Mouse (Mus musculus) midbrain, postnatal 0 days (tissue): Measurements from ENCODE around the gene Ptges2. TPM values are rescaled to one million over a fixed set of nuclear protein-coding genes. Genes with fewer than 3 reads are reported as not detected.

Source experiments
- ATAC-seq: fragments of 200-750 bp; cut with Nextera tagmentation; 2 replicates; pipeline ENCODE4 v1.8.0; 2017; ENCODE audit warnings: moderate number of reproducible peaks, mild to moderate bottlenecking, moderate TSS enrichment, moderate library complexity; ENCODE audit not compliant: low FRiP score
- DNase-seq: peaks from one replicate; pipeline ENCODE4 v3.0.0-alpha.2; 2015; ENCODE audit warnings: low spot score
- H3K27ac ChIP-seq: fragments of 300-500 bp; sonication (generic); 2 replicates; pipeline ENCODE4 v1.5.1; 2014; ENCODE audit warnings: low read depth, mild to moderate bottlenecking, low read length, mixed read lengths
- H3K27me3 ChIP-seq: fragments of 300-500 bp; sonication (generic); 2 replicates; pipeline ENCODE4 v1.6.1; 2014; ENCODE audit warnings: low read length, control low read depth, mixed read lengths; ENCODE audit not compliant: insufficient read depth
- H3K36me3 ChIP-seq: fragments of 300-500 bp; sonication (generic); 2 replicates; pipeline ENCODE4 v1.6.1; 2014; ENCODE audit warnings: low read length, control low read depth, mixed read lengths; ENCODE audit not compliant: insufficient read depth
- H3K4me1 ChIP-seq: fragments of 300-500 bp; sonication (generic); 2 replicates; pipeline ENCODE4 v1.6.1; 2014; ENCODE audit warnings: mild to moderate bottlenecking, control low read depth, antibody characterized with exemption, low read length, mixed read lengths; ENCODE audit not compliant: insufficient read depth
- H3K4me2 ChIP-seq: fragments of 300-500 bp; sonication (generic); 2 replicates; pipeline ENCODE4 v1.6.1; 2014; ENCODE audit warnings: low read depth, mild to moderate bottlenecking, low read length, mixed read lengths; ENCODE audit not compliant: poor library complexity, severe bottlenecking
- H3K4me3 ChIP-seq: fragments of 300-500 bp; sonication (generic); 2 replicates; pipeline ENCODE4 v1.5.1; 2014; ENCODE audit warnings: low read depth, mild to moderate bottlenecking, low read length, moderate library complexity
- H3K9ac ChIP-seq: fragments of 300-500 bp; sonication (generic); replicated peaks from 2 replicates; pipeline ENCODE4 v1.6.1; 2014; ENCODE audit warnings: mild to moderate bottlenecking, low read length, moderate library complexity, mixed read lengths; ENCODE audit not compliant: poor library complexity, severe bottlenecking
- H3K9me3 ChIP-seq: fragments of 300-500 bp; sonication (generic); 2 replicates; pipeline ENCODE4 v1.6.1; 2016; ENCODE audit warnings: low read length, control low read depth
- CTCF ChIP-seq: IDR thresholded peaks from 2 replicates; pipeline ENCODE4 v1.5.1; 2016; ENCODE audit warnings: antibody characterized with exemption, mild to moderate bottlenecking
- WGBS: fragments of 180-500 bp; shearing (Covaris S2); extraction: QIAGEN DNeasy Blood & Tissue Kit; methylation state at CpG from one replicate; pipeline ENCODE4 v1.1.7; 2014; 5-methylcytosine and 5-hydroxymethylcytosine counted together
- polyA plus RNA-seq: library from polyadenylated mRNA; unstranded; fragments of >200 nt; fragmentation: Nextera tagmentation; extraction: Ambion mirVana; gene quantifications from 2 replicates; pipeline ENCODE4 v1.2.1, GENCODE M21; 2015
- total RNA-seq: library from RNA; depleted of rRNA; stranded (reverse); fragments of >200 nt; gene quantifications from 2 replicates; pipeline ENCODE4 v1.2.3, GENCODE M21; 2014

Gene Ptges2
- total and polyA plus RNA-seq, 2 experiments from 2014 or later: 41.1 to 56.2 TPM

DNA sequence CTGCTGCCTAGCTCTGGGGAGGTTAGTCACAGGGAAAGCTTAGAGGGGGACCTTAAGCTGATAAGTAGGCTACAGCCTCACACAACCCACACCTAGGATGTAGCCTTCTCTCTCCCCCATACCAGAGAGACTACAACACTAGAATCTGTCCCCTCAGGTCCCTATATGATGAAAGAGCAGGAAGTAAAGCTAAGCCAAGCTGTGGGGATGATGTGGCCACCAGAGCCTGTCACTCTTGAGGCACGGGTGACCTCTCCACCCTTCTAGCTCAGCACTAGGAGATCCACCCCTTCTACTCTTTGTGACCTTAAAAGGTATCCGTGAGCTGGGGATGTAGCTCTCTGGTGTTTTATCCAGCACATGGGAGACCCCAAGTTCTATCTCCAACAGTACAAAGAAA lies 6.5 kb upstream of the Ptges2 start:
- Histone ChIP-seq H3K9ac (no peak overlapping the region), H3K4me3 (no peak overlapping the region), H3K4me1 (no peaks in the 10 kb centered on the region), H3K27ac (no peak overlapping the region), H3K9me3 (no peaks in the 10 kb centered on the region), H3K4me2 (no peak overlapping the region), H3K36me3 (no peaks in the 10 kb centered on the region), H3K27me3 (no peaks in the 10 kb centered on the region)
- WGBS: 83% methylated on average over 2 of the region's 2 CpGs
- DNase-seq (no peak), ATAC-seq (no peak)
- no peak for TF ChIP-seq CTCF

GRCm38 (mm10) chr2:32390871-32391270 lies 4.8 kb upstream of the Ptges2 start:
- H3K36me3 ChIP-seq: no peaks in the 10 kb centered on the region
- H3K4me2 ChIP-seq: no peak overlapping the region
- no peaks in the 10 kb centered on the region for H3K27me3 ChIP-seq
- no peaks in the 10 kb centered on the region for H3K9me3 ChIP-seq
- 77% methylated on average over 8 of the region's 8 CpGs for WGBS
- H3K27ac ChIP-seq: no peak overlapping the region
- no peak overlapping the region for H3K9ac ChIP-seq
- TF ChIP-seq CTCF: no peak
- DNase-seq (no peak), ATAC-seq (no peak)
- no peak overlapping the region for H3K4me3 ChIP-seq
- no peaks in the 10 kb centered on the region; the same call in 1 of the 2 replicates for H3K4me1 ChIP-seq

GRCm38 (mm10) chr2:32392063-32392462 lies 3.6 kb upstream of the Ptges2 start:
- WGBS: 77% methylated on average over 5 of the region's 5 CpGs

GRCm38 (mm10) chr2:32394973-32395372 lies 723 bp upstream of the Ptges2 start:
- peak; percentile 62 for DNase-seq
- peak overlapping the region; percentile 78 for H3K9ac ChIP-seq
- H3K27ac ChIP-seq: peak overlapping the region; percentile 77
- 6% methylated on average over 8 of the region's 8 CpGs for WGBS
- no peak for ATAC-seq
- H3K27me3 ChIP-seq: no peaks in the 10 kb centered on the region
- H3K4me3 ChIP-seq: peak overlapping the region; percentile 94
- peaks cover 4% of the 10 kb centered on the region for H3K36me3 ChIP-seq
- H3K9me3 ChIP-seq: no peaks in the 10 kb centered on the region
- peak; percentile 69 for TF ChIP-seq CTCF
- peaks cover 10% of the 10 kb centered on the region for H3K4me1 ChIP-seq
- peak overlapping the region; percentile 92 for H3K4me2 ChIP-seq

More at GRCm38 (mm10) chr2:32392063-32392462, 3.6 kb upstream of the Ptges2 start:
- Histone ChIP-seq H3K4me2 (no peak overlapping the region), H3K36me3 (no peaks in the 10 kb centered on the region), H3K4me3 (no peak overlapping the region), H3K27ac (no peak overlapping the region), H3K4me1 (peaks cover 3% of the 10 kb centered on the region), H3K9ac (0 out of 2 replicates have a peak overlapping the region, but pooled peaks have one; percentile 13), H3K27me3 (no peaks in the 10 kb centered on the region), H3K9me3 (no peaks in the 10 kb centered on the region)
- no peak for DNase-seq
- ATAC-seq: no peak
- no peak for TF ChIP-seq CTCF

GRCm38 (mm10) chr2:32395946-32396621 lies 388 bp downstream of the Ptges2 start:
- Histone ChIP-seq H3K27ac (peak overlapping the region; percentile 77), H3K9me3 (no peaks in the 10 kb centered on the region), H3K4me2 (peak overlapping the region; percentile 92), H3K36me3 (peaks cover 15% of the 10 kb centered on the region), H3K4me3 (peak overlapping the region; percentile 94), H3K4me1 (peaks cover 10% of the 10 kb centered on the region), H3K27me3 (no peaks in the 10 kb centered on the region), H3K9ac (peak overlapping the region; percentile 78)
- WGBS: under 1% methylated on average over 59 of the region's 59 CpGs
- peak; percentile 97 for DNase-seq
- peak; percentile 93 for ATAC-seq
- no peak for TF ChIP-seq CTCF

DNA sequence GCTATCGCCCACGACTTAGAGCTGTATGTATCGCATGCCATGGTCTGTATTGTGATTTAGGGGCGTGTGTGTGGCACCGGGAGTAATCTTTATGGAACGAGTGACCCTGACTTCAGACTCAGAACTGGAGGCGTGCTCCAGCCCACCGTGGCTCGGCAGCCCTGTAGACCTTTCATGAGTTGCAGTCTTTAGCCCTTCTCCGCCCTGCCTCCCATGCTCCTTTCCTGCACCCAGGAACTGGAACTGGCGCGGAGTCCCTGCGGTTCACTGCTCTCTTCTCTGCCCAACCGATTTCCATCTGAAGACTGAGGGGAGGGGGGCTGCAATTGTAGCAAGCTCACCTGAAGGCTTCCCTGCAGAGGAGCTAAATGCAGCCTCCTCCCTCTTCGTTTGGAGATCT lies 999 bp downstream of the Ptges2 start:
- WGBS: under 1% methylated on average over 15 of the region's 15 CpGs
- DNase-seq (no peak), ATAC-seq (no peak)
- Histone ChIP-seq H3K27ac (peak overlapping the region; percentile 77), H3K36me3 (peaks cover 21% of the 10 kb centered on the region), H3K27me3 (no peaks in the 10 kb centered on the region), H3K9me3 (no peaks in the 10 kb centered on the region), H3K9ac (peak overlapping the region; percentile 78), H3K4me3 (peak overlapping the region; percentile 94), H3K4me2 (peak overlapping the region; percentile 92), H3K4me1 (peaks cover 10% of the 10 kb centered on the region)
- no peak for TF ChIP-seq CTCF
